Mouse (Mus musculus): ENCODE measurements at regions not wholly inside any gene's neighbourhood (a gene's known extent, or its start where the extent isn't known, plus 50 kb on each side); places are given as distances from the start of the nearest gene placed in this dataset.
A peak's percentile ranks its signal among the peaks of the same experiment; 100 is the strongest.

DNA sequence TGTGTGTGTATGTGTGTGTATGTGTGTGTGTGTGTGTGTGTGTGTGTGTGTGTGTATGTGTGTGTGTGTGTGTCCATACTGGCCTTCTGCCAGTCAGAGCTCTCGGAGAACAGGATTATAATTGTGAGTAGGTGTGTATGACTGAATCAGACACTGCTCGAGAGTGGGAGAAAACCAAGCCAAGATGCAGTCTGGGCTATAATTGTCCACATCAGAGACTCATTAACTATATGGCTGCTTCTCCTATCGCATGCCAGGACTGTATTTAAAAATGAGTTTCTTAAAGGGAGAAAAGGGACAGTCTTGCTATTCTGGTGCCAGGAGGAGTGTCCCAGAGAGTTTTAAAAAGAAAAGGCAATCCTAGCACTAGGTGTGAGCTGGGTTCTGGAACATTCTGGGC lies 58.7 kb upstream of the Adpgk start:
- 51% methylated on average over 3 of the region's 3 CpGs for WGBS
- no peak overlapping the region for H3K27ac ChIP-seq (ENCODE audit: low read length)
- ATAC-seq (ENCODE audit: insufficient read depth, low FRiP score), result no peak

DNA sequence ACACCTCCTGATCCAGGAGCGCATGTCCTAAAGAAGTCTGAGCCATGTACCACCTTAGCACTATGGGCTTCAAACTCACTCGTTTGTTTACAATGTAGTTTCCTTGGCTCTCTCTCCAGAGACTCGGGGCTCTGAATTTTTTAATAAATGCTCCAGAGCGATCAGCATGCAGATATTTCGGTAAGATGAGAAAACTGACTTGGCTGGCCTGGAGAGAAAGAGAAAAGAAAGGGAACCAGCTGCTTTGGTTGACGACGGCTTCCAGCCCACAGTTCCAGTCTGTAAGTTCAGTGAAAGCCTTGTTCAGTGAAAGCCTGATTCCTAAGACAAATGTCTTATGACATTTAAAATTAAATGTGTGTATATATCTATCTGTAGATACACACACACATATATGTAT lies 59.4 kb upstream of the Adpgk start:
- no peak overlapping the region for H3K4me2 ChIP-seq (ENCODE audit: low read depth, low read length)
- ATAC-seq (ENCODE audit: insufficient read depth, low FRiP score), result no peak
- no peaks in the 10 kb centered on the region for H3K27me3 ChIP-seq (ENCODE audit: control insufficient read depth, insufficient read depth, low read length)
- H3K9ac ChIP-seq (ENCODE audit: low read length), result no peak overlapping the region
- no peaks in the 10 kb centered on the region; the same call in 1 of the 2 replicates for H3K9me3 ChIP-seq (replicated peaks; ENCODE audit: control insufficient read depth, low read length)
- WGBS, result 47% methylated on average over 7 of the region's 7 CpGs
- no peaks in the 10 kb centered on the region for H3K4me1 ChIP-seq (ENCODE audit: control insufficient read depth, insufficient read depth, low read length)
- H3K27ac ChIP-seq (ENCODE audit: low read length), result no peak overlapping the region
- no peaks in the 10 kb centered on the region for H3K36me3 ChIP-seq (ENCODE audit: control insufficient read depth, insufficient read depth, low read length)
- no peak overlapping the region for H3K4me3 ChIP-seq (replicated peaks; ENCODE audit: low read length)

More for the DNA sequence above, 58.7 kb upstream of the Adpgk start:
- no peaks in the 10 kb centered on the region for H3K4me1 ChIP-seq (ENCODE audit: control insufficient read depth, insufficient read depth, low read length)
- H3K36me3 ChIP-seq (ENCODE audit: control insufficient read depth, insufficient read depth, low read length), result no peaks in the 10 kb centered on the region
- H3K9me3 ChIP-seq (replicated peaks; ENCODE audit: control insufficient read depth, low read length), result no peaks in the 10 kb centered on the region; the same call in 1 of the 2 replicates
- H3K27me3 ChIP-seq (ENCODE audit: control insufficient read depth, insufficient read depth, low read length), result no peaks in the 10 kb centered on the region
- no peak overlapping the region for H3K4me2 ChIP-seq (ENCODE audit: low read depth, low read length)
- H3K4me3 ChIP-seq (replicated peaks; ENCODE audit: low read length), result no peak overlapping the region
- no peak overlapping the region for H3K9ac ChIP-seq (ENCODE audit: low read length)

DNA sequence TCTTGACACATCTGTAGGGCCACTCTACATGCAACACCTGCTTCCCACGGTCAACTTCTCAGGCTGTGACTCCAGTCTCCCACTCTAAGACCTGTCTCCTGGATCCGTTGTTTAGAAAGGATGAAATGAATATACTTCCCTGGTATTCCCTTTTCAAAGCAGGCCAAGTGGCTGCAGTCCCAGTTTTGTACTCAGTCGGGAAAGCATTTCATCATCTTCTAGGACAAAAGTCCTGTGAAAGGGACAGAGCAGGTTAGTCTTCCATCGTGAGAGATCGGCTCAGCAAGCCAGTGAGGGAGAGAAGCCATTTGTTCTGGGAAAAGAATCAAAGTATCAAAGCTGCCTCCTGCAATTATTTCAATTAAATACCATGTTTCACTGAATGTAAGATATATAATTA lies 60.2 kb upstream of the Adpgk start:
- H3K4me1 ChIP-seq (ENCODE audit: control insufficient read depth, insufficient read depth, low read length), result no peaks in the 10 kb centered on the region
- no peak overlapping the region for H3K4me3 ChIP-seq (replicated peaks; ENCODE audit: low read length)
- no peaks in the 10 kb centered on the region for H3K27me3 ChIP-seq (ENCODE audit: control insufficient read depth, insufficient read depth, low read length)
- WGBS, result 65% methylated on average over 5 of the region's 5 CpGs
- no peaks in the 10 kb centered on the region; the same call in 1 of the 2 replicates for H3K9me3 ChIP-seq (replicated peaks; ENCODE audit: control insufficient read depth, low read length)
- H3K9ac ChIP-seq (ENCODE audit: low read length), result no peak overlapping the region
- H3K4me2 ChIP-seq (ENCODE audit: low read depth, low read length), result no peak overlapping the region
- no peaks in the 10 kb centered on the region for H3K36me3 ChIP-seq (ENCODE audit: control insufficient read depth, insufficient read depth, low read length)
- H3K27ac ChIP-seq (ENCODE audit: low read length), result no peak overlapping the region
- ATAC-seq (ENCODE audit: insufficient read depth, low FRiP score), result no peak

DNA sequence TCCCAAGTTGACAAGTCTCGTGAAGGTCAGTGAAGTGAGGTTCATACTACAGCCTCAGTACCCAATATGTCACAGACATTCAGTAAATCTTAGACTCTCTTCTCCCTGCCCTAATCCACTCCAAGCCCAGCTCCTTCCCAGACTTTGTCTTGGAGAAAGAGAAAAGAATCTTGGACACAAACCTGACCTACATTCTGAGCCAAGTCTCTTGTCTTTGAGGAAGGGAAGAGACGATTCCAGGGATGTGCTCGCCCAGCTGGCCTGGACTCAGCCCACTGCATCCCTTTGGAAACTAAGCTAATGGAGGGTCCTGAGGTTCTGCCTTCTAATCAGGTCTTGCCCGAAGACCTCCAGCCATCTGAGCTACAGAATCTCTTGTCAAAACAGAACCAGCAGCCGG lies 61.2 kb upstream of the Adpgk start:
- no peaks in the 10 kb centered on the region for H3K27me3 ChIP-seq (ENCODE audit: control insufficient read depth, insufficient read depth, low read length)
- H3K27ac ChIP-seq (ENCODE audit: low read length), result no peak overlapping the region
- H3K4me2 ChIP-seq (ENCODE audit: low read depth, low read length), result no peak overlapping the region
- WGBS, result 68% methylated on average over 5 of the region's 5 CpGs
- H3K4me1 ChIP-seq (ENCODE audit: control insufficient read depth, insufficient read depth, low read length), result no peaks in the 10 kb centered on the region
- no peak overlapping the region for H3K9ac ChIP-seq (ENCODE audit: low read length)
- ATAC-seq (ENCODE audit: insufficient read depth, low FRiP score), result no peak
- no peaks in the 10 kb centered on the region; the same call in 1 of the 2 replicates for H3K9me3 ChIP-seq (replicated peaks; ENCODE audit: control insufficient read depth, low read length)
- H3K4me3 ChIP-seq (replicated peaks; ENCODE audit: low read length), result no peak overlapping the region
- H3K36me3 ChIP-seq (ENCODE audit: control insufficient read depth, insufficient read depth, low read length), result no peaks in the 10 kb centered on the region

DNA sequence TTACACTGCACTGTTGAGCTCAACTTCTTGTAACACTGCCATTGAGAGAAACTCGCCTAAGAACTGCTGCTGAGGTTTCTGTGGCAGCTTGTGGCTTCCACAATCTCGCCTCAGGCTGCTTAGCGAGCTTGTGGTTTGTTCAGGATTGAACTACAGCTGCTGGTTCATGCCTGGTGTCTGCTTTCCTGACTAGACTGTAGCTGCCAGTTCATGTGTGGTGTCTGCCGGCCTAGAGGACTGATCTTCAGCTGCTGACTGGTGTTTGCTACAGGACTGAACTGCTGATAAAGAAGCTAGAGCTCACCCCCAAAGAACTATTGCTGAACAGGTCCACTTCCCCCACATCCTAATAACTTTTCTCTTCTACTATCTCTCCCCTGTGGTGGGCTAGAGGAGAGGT lies 63.4 kb upstream of the Adpgk start:
- no peak overlapping the region for H3K4me3 ChIP-seq (replicated peaks; ENCODE audit: low read length)
- H3K9me3 ChIP-seq (replicated peaks; ENCODE audit: control insufficient read depth, low read length), result no peaks in the 10 kb centered on the region; the same call in 1 of the 2 replicates
- H3K4me1 ChIP-seq (ENCODE audit: control insufficient read depth, insufficient read depth, low read length), result no peaks in the 10 kb centered on the region
- ATAC-seq (ENCODE audit: insufficient read depth, low FRiP score), result no peak
- H3K27me3 ChIP-seq (ENCODE audit: control insufficient read depth, insufficient read depth, low read length), result no peaks in the 10 kb centered on the region
- no peaks in the 10 kb centered on the region for H3K36me3 ChIP-seq (ENCODE audit: control insufficient read depth, insufficient read depth, low read length)
- H3K4me2 ChIP-seq (ENCODE audit: low read depth, low read length), result no peak overlapping the region
- WGBS, result 80% methylated on average over 4 of the region's 4 CpGs
- H3K27ac ChIP-seq (ENCODE audit: low read length), result no peak overlapping the region
- no peak overlapping the region for H3K9ac ChIP-seq (ENCODE audit: low read length)

DNA sequence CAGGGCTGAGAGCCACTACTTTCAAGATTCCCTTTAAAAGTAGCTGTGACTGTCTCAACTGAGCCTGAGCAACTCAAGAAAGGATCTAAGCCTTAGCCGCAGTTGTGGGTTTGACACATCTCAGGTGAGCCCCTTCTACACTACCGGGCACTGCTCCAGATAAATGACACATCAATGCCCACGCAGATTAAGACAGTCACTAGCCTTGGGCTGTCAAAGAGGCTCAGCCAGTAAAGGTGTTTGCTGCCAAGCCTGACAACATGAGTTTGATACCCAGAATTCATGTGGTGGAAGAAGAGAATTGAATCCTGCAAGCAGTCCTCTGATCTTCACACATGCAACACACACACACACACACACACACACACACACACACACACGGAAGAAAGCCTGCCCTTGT lies 65.0 kb upstream of the Adpgk start:
- 82% methylated on average over 4 of the region's 4 CpGs for WGBS
- H3K9me3 ChIP-seq (replicated peaks; ENCODE audit: control insufficient read depth, low read length), result no peaks in the 10 kb centered on the region; the same call in 1 of the 2 replicates
- ATAC-seq (ENCODE audit: insufficient read depth, low FRiP score), result no peak
- H3K27ac ChIP-seq (ENCODE audit: low read length), result no peak overlapping the region
- no peak overlapping the region for H3K9ac ChIP-seq (ENCODE audit: low read length)
- H3K27me3 ChIP-seq (ENCODE audit: control insufficient read depth, insufficient read depth, low read length), result no peaks in the 10 kb centered on the region
- no peaks in the 10 kb centered on the region for H3K4me1 ChIP-seq (ENCODE audit: control insufficient read depth, insufficient read depth, low read length)
- H3K4me3 ChIP-seq (replicated peaks; ENCODE audit: low read length), result no peak overlapping the region
- H3K4me2 ChIP-seq (ENCODE audit: low read depth, low read length), result no peak overlapping the region
- no peaks in the 10 kb centered on the region for H3K36me3 ChIP-seq (ENCODE audit: control insufficient read depth, insufficient read depth, low read length)

DNA sequence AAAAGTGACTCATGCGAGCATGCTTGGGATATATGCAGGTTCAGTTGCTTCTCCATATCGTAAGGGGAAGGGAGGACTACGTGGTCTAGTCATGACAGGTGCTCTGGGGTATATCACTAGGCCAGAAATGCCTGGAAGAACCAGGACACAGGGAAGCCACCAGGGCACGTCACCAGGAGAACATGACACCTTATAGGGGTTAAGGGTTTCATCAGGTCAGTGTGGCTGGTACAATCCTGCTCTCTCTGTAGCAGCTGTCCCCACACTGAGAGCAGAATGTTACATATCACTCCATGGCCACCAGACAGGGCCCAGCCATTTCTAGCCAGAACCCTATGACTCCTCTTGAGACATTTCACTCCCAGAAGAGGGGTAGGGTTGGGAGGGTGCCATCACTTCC lies 72.1 kb upstream of the Adpgk start:
- Histone ChIP-seq H3K9ac (ENCODE audit: low read length) (no peak overlapping the region), H3K36me3 (ENCODE audit: control insufficient read depth, insufficient read depth, low read length) (no peaks in the 10 kb centered on the region), H3K4me3 (replicated peaks; ENCODE audit: low read length) (no peak overlapping the region), H3K4me1 (ENCODE audit: control insufficient read depth, insufficient read depth, low read length) (no peaks in the 10 kb centered on the region), H3K27ac (ENCODE audit: low read length) (no peak overlapping the region), H3K4me2 (ENCODE audit: low read depth, low read length) (no peak overlapping the region), H3K27me3 (ENCODE audit: control insufficient read depth, insufficient read depth, low read length) (no peaks in the 10 kb centered on the region), H3K9me3 (replicated peaks; ENCODE audit: control insufficient read depth, low read length) (no peaks in the 10 kb centered on the region)
- ATAC-seq (ENCODE audit: insufficient read depth, low FRiP score), result no peak
- 76% methylated on average over 4 of the region's 4 CpGs for WGBS

DNA sequence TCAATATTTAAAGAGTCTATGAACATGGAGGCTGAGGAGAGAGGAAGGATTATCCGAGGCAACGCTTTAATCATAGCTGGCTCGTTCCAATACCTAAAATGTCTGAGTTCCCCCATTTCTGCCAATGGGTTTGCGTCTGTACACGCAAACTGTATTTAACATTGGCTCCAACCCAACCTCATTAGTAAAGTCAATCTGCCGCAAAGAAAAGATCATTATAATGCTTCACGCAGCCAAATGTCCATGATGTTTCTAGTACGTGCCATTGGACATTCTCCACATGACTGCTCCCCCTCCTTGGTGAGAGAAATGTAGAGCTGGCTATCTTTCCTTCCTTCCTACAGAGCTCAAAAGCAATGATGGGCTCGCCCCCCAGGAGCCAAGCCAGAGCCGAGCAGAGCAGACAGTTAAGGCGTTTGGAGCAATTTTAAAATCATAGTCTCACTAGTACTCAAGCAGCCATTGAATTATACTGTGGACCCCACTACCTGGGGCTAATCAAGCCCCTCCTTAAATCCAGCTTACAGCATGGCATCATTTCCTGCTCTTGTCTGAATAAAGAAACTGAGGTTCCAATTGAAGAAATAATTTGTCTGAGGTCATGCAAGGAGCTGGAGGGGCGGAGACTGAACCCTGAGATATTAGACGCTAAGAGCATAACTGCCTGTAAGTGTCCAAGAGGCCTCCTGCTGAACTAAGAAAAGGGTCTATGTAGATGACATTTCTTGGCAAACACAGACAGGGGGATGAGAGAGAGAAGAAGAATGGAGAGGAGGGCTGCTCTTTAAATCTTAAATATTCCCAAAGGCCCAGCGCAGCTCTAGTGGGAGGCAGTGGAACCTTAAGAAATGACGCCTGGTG lies 88.5 kb upstream of the Adpgk start:
- WGBS, result 76% methylated on average over 15 of the region's 15 CpGs
- Histone ChIP-seq H3K36me3 (ENCODE audit: control insufficient read depth, insufficient read depth, low read length) (no peaks in the 10 kb centered on the region), H3K4me1 (ENCODE audit: control insufficient read depth, insufficient read depth, low read length) (peaks cover 8% of the 10 kb centered on the region; the same call in 1 of the 2 replicates), H3K4me2 (ENCODE audit: low read depth, low read length) (no peak overlapping the region), H3K4me3 (replicated peaks; ENCODE audit: low read length) (no peak overlapping the region), H3K9me3 (replicated peaks; ENCODE audit: control insufficient read depth, low read length) (no peaks in the 10 kb centered on the region), H3K27ac (ENCODE audit: low read length) (no peak overlapping the region), H3K9ac (ENCODE audit: low read length) (no peak overlapping the region), H3K27me3 (ENCODE audit: control insufficient read depth, insufficient read depth, low read length) (no peaks in the 10 kb centered on the region)
- ATAC-seq (ENCODE audit: insufficient read depth, low FRiP score), result no peak

DNA sequence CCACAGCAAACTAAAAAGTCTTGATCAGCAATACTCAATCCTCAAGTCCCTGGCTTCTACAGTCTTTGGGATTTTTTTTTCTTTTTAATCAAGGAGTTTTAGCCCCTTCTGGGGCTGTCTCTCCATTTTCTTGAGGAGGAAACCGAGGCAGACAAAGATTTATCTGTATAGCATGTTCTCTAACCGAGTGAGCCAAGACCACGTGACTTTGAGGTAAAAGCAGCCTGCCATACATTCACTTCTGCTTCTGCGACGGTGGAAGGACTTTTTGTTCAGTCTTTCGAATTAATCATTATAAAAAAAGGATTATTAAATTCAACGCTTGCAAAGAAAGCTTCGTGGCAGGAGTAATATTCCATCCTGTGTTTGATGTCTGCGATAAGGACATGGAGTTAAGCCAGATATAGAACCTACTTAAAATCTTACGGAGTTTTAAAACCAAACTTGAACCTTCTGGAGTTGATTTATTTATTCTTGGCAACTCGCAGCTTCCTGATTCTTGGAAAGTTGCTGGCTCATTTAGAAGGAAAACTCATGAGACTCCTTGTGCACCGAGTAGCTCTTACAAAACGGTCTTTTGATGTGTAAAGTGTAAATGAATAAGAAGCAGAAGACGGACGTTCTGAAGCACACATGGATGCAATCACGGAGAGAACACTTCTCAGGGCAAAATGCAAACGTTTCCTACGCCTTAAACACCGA lies 91.7 kb upstream of the Adpgk start:
- no peaks in the 10 kb centered on the region for H3K9me3 ChIP-seq (replicated peaks; ENCODE audit: control insufficient read depth, low read length)
- H3K36me3 ChIP-seq (ENCODE audit: control insufficient read depth, insufficient read depth, low read length), result no peaks in the 10 kb centered on the region
- no peak overlapping the region for H3K27ac ChIP-seq (ENCODE audit: low read length)
- H3K4me2 ChIP-seq (ENCODE audit: low read depth, low read length), result peak overlapping the region; percentile 39
- no peak overlapping the region for H3K9ac ChIP-seq (ENCODE audit: low read length)
- no peaks in the 10 kb centered on the region for H3K27me3 ChIP-seq (ENCODE audit: control insufficient read depth, insufficient read depth, low read length)
- H3K4me1 ChIP-seq (ENCODE audit: control insufficient read depth, insufficient read depth, low read length), result peaks cover 8% of the 10 kb centered on the region; the same call in 1 of the 2 replicates
- 44% methylated on average over 19 of the region's 19 CpGs for WGBS
- H3K4me3 ChIP-seq (replicated peaks; ENCODE audit: low read length), result no peak overlapping the region
- ATAC-seq (ENCODE audit: insufficient read depth, low FRiP score), result no peak
